Mouse (Mus musculus) heart, adult 2 months (tissue): ENCODE results near the gene Reep3. TPM values are rescaled to one million over a fixed set of nuclear protein-coding genes. Genes with fewer than 3 reads are reported as not detected.

Experiments
- DNase-seq, 2 experiments: peaks; one replicate each; pipeline ENCODE4 v3.0.0; 2021
- H3K27ac ChIP-seq: fragments of 200-600 bp; 2 replicates; pipeline ENCODE4 v1.8.1; 2022
- H3K27me3 ChIP-seq: fragments of 200-500 bp; 2 replicates; pipeline ENCODE4 v1.6.1; 2012; ENCODE audit warnings: mild to moderate bottlenecking, low read length, inconsistent platforms, mixed read lengths; ENCODE audit not compliant: control insufficient read depth, insufficient read depth
- H3K36me3 ChIP-seq: fragments of 200-500 bp; 2 replicates; pipeline ENCODE4 v1.6.1; 2012; ENCODE audit warnings: low read length, inconsistent platforms; ENCODE audit not compliant: control insufficient read depth, insufficient read depth
- H3K4me1 ChIP-seq: fragments of 200-500 bp; 2 replicates; pipeline ENCODE4 v1.6.1; 2011; ENCODE audit warnings: low read length; ENCODE audit not compliant: control insufficient read depth, insufficient read depth
- H3K4me3 ChIP-seq: fragments of 200-600 bp; 2 replicates; pipeline ENCODE4 v1.8.1; 2022
- H3K79me2 ChIP-seq: fragments of 200-500 bp; replicated peaks from 2 replicates; pipeline ENCODE4 v1.6.1; 2012; ENCODE audit warnings: mild to moderate bottlenecking, inconsistent platforms, low read length, moderate library complexity, mixed read lengths; ENCODE audit not compliant: control insufficient read depth, insufficient read depth
- H3K9ac ChIP-seq: fragments of 200-500 bp; 2 replicates; pipeline ENCODE4 v1.6.1; 2012; ENCODE audit warnings: low read depth, mild to moderate bottlenecking, control low read depth, inconsistent platforms, low read length, mixed read lengths
- CTCF ChIP-seq: fragments of 200-600 bp; IDR thresholded peaks from 2 replicates; pipeline ENCODE4 v1.8.1; 2022; ENCODE audit warnings: antibody characterized with exemption, mild to moderate bottlenecking, moderate library complexity
- EP300 ChIP-seq: fragments of 200-500 bp; IDR thresholded peaks from 2 replicates; pipeline ENCODE4 v1.6.1; 2011; ENCODE audit warnings: low read depth, low read length, control low read depth; ENCODE audit not compliant: insufficient read depth
- POLR2A ChIP-seq: fragments of 200-500 bp; IDR thresholded peaks from 2 replicates; pipeline ENCODE4 v1.6.1; 2011; ENCODE audit warnings: mild to moderate bottlenecking, low read depth, low read length, control low read depth; ENCODE audit not compliant: insufficient read depth
- WGBS: fragments of 180-500 bp; shearing (Covaris S2); methylation state at CpG from one replicate; pipeline ENCODE4 v1.1.7; 2018; 5-methylcytosine and 5-hydroxymethylcytosine counted together
- intact Hi-C: fragments of 180-260 bp; cut with DNase I; formaldehyde crosslinking; loops from one replicate; pipeline ENCODE4 v1.15.1; 2025
- polyA plus RNA-seq: library from polyadenylated mRNA; depleted of rRNA; stranded (reverse); fragments of >200 nt; gene quantifications from 2 replicates; pipeline ENCODE4 v1.2.3, GENCODE M21; 2012
- total RNA-seq, 2 experiments: library from RNA; stranded (reverse); gene quantifications; 2 replicates each; pipeline ENCODE4 v1.2.3; 2021

Gene Reep3
- total and polyA plus RNA-seq, 3 experiments: 14.9 to 20.2 (median 19.7) TPM

DNA sequence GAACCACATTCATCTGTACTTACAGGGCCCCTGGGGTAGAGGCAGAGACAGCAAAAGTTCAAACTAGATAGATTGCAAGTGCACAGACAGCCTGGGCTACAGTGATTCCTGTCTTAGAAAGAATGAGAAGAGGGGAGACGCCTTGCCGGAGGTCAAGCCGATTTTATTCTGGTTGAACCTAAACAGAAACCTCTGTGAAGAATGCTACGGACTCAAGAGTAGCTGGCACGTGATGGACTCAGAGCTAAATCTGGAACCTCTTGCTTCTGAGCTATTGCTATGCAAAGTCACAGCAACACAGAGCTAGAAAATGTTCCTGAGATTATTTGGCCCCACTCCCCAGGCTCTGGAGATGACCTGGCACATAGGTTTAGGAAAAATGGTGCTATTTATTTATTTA lies 96.6 kb downstream of the Reep3 start:
- Histone ChIP-seq H3K27ac (peak overlapping the region; percentile 46; the same call in 1 of the 2 replicates), H3K79me2 (no peaks in the 10 kb centered on the region), H3K36me3 (no peaks in the 10 kb centered on the region), H3K9ac (no peak overlapping the region), H3K27me3 (no peaks in the 10 kb centered on the region), H3K4me3 (no peak overlapping the region), H3K4me1 (peaks cover 6% of the 10 kb centered on the region)
- WGBS: 63% methylated on average over 5 of the region's 5 CpGs
- intact Hi-C loops: loop anchor here (5.0 kb wide), 2 partner anchors 57 to 182 kb away; no protein-coding TSS in a partner anchor
- no peak for TF ChIP-seq CTCF
- no peak for TF ChIP-seq POLR2A
- TF ChIP-seq EP300: no peak
- DNase-seq: peak in 1 of 2 experiments; percentile 15

DNA sequence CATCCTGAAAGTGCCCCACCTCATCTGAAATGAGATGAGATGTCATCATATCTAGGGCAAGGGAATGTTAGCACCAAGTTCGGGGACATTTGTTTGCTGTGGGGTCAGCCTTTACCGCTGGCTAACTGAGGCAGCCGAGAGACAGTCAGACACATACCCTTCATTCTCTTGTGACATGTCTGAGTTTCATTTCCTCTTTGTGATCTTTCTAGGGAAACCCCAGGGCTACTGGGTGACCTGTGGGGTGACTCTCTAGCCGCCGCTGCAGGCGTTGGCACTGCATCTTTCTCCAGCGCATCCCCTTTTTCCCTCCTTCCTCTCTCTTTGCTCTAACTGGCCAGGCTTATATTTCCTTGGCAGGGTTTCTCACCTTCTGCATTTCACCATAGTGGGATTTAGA lies 98.0 kb downstream of the Reep3 start:
- WGBS: 87% methylated on average over 7 of the region's 7 CpGs
- DNase-seq: no peak
- Histone ChIP-seq H3K9ac (no peak overlapping the region), H3K4me1 (peaks cover 7% of the 10 kb centered on the region), H3K27ac (no peak overlapping the region), H3K27me3 (no peaks in the 10 kb centered on the region), H3K4me3 (no peak overlapping the region), H3K36me3 (no peaks in the 10 kb centered on the region), H3K79me2 (no peaks in the 10 kb centered on the region)
- TF ChIP-seq CTCF (no peak), EP300 (no peak), POLR2A (no peak)
- intact Hi-C loops: no loop called here

GRCm38 (mm10) chr10:66995181-66995580 lies 101.6 kb downstream of the Reep3 start:
- H3K4me1 ChIP-seq: peaks cover 3% of the 10 kb centered on the region
- no peak overlapping the region for H3K27ac ChIP-seq
- H3K27me3 ChIP-seq: no peaks in the 10 kb centered on the region
- intact Hi-C loops: no loop called here
- H3K4me3 ChIP-seq: no peak overlapping the region
- H3K9ac ChIP-seq: no peak overlapping the region
- H3K79me2 ChIP-seq: no peaks in the 10 kb centered on the region
- H3K36me3 ChIP-seq: no peaks in the 10 kb centered on the region
- TF ChIP-seq EP300 (no peak), POLR2A (no peak), CTCF (no peak)
- no peak for DNase-seq
- WGBS: 30% methylated on average over 6 of the region's 6 CpGs

- H3K9ac ChIP-seq: no peak overlapping the region
- no peaks in the 10 kb centered on the region for H3K36me3 ChIP-seq
- intact Hi-C loops: no loop called here
- no peak overlapping the region for H3K27ac ChIP-seq
- no peak for TF ChIP-seq CTCF
- no peak for TF ChIP-seq EP300
- no peak for TF ChIP-seq POLR2A
- H3K27me3 ChIP-seq: no peaks in the 10 kb centered on the region
- 59% methylated on average over 5 of the region's 5 CpGs for WGBS
- H3K79me2 ChIP-seq: no peaks in the 10 kb centered on the region
- DNase-seq: no peak
- H3K4me1 ChIP-seq: peaks cover 3% of the 10 kb centered on the region
- no peak overlapping the region for H3K4me3 ChIP-seq
Observed at GRCm38 (mm10) chr10:66994469-66994868, 102.3 kb downstream of the Reep3 start.

DNA sequence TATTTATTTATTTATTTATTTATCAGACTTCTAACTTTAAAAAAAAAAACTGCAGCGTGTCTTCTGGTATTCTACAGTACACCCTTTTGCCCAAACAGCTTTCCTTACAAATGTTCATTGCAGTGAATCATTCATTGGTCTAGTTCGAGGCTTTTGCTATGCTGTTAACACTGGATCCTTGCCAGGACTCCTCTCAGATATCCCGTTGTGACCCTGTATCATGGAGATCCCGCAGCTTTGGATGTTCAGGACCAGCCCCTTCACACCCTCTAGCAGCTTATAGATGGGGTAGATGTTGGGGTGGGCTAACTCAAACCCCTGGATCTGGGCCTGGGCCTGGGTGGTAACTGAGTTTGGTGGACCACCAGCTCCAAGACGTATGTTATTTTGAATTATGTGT lies 104.2 kb downstream of the Reep3 start:
- TF ChIP-seq CTCF: no peak
- TF ChIP-seq POLR2A: no peak
- no peak for TF ChIP-seq EP300
- no peak overlapping the region for H3K27ac ChIP-seq
- no peak for DNase-seq
- H3K9ac ChIP-seq: no peak overlapping the region
- intact Hi-C loops: no loop called here
- H3K27me3 ChIP-seq: no peaks in the 10 kb centered on the region
- 57% methylated on average over 5 of the region's 5 CpGs for WGBS
- peaks cover 3% of the 10 kb centered on the region for H3K4me1 ChIP-seq
- no peak overlapping the region for H3K4me3 ChIP-seq
- H3K79me2 ChIP-seq: no peaks in the 10 kb centered on the region
- H3K36me3 ChIP-seq: no peaks in the 10 kb centered on the region

DNA sequence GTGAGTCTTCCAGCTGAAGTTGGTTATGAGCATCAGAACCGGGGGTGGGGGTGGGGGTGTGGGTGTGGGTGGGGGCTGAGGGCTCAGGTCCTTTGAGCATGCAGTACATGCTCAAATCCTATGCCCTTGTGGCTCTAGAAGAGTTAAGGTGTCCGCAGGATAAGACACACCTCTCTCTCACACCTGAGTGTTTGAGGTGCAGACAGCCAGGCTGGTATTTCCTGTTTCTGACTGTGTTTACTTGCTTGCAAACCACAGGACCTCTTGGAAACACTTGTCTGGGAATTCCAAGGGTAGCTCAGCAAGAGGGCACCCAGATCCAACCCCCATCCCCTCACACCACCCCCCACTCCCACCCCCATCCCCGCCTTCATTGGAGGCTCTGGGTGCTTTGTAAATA lies 106.2 kb downstream of the Reep3 start:
- DNase-seq: no peak
- Histone ChIP-seq H3K4me3 (no peak overlapping the region), H3K27me3 (no peaks in the 10 kb centered on the region), H3K36me3 (no peaks in the 10 kb centered on the region), H3K27ac (no peak overlapping the region), H3K9ac (no peak overlapping the region), H3K79me2 (no peaks in the 10 kb centered on the region), H3K4me1 (peaks cover 3% of the 10 kb centered on the region)
- WGBS: 91% methylated on average over 3 of the region's 3 CpGs
- intact Hi-C loops: no loop called here
- no peak for TF ChIP-seq CTCF
- TF ChIP-seq EP300: no peak
- no peak for TF ChIP-seq POLR2A
